30 mouse cellular contexts compared by ENCODE assay signal in the genomic region with DNA sequence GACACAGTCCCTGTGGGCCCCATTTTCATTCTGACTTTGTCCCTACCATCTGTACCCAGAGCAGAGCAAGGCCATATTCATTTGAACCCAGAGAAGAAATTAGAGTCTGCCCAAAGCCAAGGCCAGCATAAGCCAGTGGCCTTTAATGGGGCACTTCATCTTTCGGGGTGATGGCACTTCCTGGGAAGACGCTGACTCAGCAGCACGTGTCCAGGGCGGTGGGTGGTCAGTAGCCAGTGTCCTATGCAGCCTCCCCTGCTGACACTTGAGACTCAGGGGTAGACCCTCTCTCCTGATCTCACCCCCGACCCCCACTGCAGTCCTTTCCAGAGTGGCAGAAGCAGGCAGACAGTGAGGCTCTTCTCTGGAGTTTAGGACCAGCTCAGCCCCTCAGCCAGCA.
DNase-seq lines count a peak whose midpoint lies in the region; ATAC-seq and TF ChIP-seq lines count a peak whose summit lies in the region.
"Had no signal": no experiment of that assay in that cellular context is flagged by ENCODE, and none has a peak within 500 bp of the region (broad histone marks: within the 10 kb centered on the region; RNA-seq: fewer than 3 reads in every experiment).

No protein-coding gene starts in this region.

- H3K36me3 ChIP-seq in hindbrain, embryonic 11.5 days (ENCODE audit: control insufficient read depth, insufficient read depth, low read length), result no peaks in the 10 kb centered on the region
- H3K36me3 ChIP-seq in hindbrain, postnatal 0 days (ENCODE audit: insufficient read depth, low read length), result no peaks in the 10 kb centered on the region
- H3K36me3 ChIP-seq in ES-E14 (ENCODE audit: control insufficient read depth, insufficient read depth, low read length, poor library complexity, severe bottlenecking), result no peaks in the 10 kb centered on the region
- H3K36me3 ChIP-seq in hindbrain, embryonic 13.5 days, result no peaks in the 10 kb centered on the region
- no peaks in the 10 kb centered on the region for H3K36me3 ChIP-seq in neural tube, embryonic 14.5 days (ENCODE audit: control insufficient read depth, insufficient read depth, low read length)
- H3K36me3 ChIP-seq: embryonic facial prominence, embryonic 10.5 days; embryonic facial prominence, embryonic 15.5 days; G1E; heart, embryonic 13.5 days; intestine, embryonic 15.5 days; limb, embryonic 10.5 days; limb, embryonic 15.5 days; liver, embryonic 13.5 days had no signal

- H3K27me3 ChIP-seq in hindbrain, embryonic 11.5 days (ENCODE audit: control insufficient read depth, insufficient read depth, low read length), result no peaks in the 10 kb centered on the region
- H3K27me3 ChIP-seq in hindbrain, postnatal 0 days (ENCODE audit: insufficient read depth, low read length), result no peaks in the 10 kb centered on the region
- H3K27me3 ChIP-seq in hindbrain, embryonic 13.5 days, result no peaks in the 10 kb centered on the region
- H3K27me3 ChIP-seq in neural tube, embryonic 14.5 days (ENCODE audit: control insufficient read depth, insufficient read depth, low read length), result no peaks in the 10 kb centered on the region
- H3K27me3 ChIP-seq: embryonic facial prominence, embryonic 15.5 days; intestine, embryonic 15.5 days; limb, embryonic 15.5 days; liver, embryonic 13.5 days had no signal

- H3K4me2 ChIP-seq in hindbrain, embryonic 11.5 days (replicated peaks; ENCODE audit: low read depth, low read length), result no peak overlapping the region
- H3K4me2 ChIP-seq in hindbrain, postnatal 0 days (ENCODE audit: low read depth, low read length), result no peak overlapping the region
- H3K4me2 ChIP-seq in hindbrain, embryonic 13.5 days, result no peak overlapping the region
- H3K4me2 ChIP-seq in neural tube, embryonic 14.5 days (ENCODE audit: low read depth, low read length), result no peak overlapping the region
- H3K4me2 ChIP-seq: embryonic facial prominence, embryonic 15.5 days; heart, embryonic 13.5 days; intestine, embryonic 15.5 days; limb, embryonic 15.5 days; liver, embryonic 13.5 days had no signal

- 65% methylated on average over 5 of the region's 5 CpGs for WGBS in hindbrain, embryonic 11.5 days
- WGBS in hindbrain, postnatal 0 days, result 55% methylated on average over 5 of the region's 5 CpGs
- WGBS in hindbrain, embryonic 13.5 days, result 55% methylated on average over 5 of the region's 5 CpGs
- WGBS in neural tube, embryonic 14.5 days, result 60% methylated on average over 5 of the region's 5 CpGs

- H3K9ac ChIP-seq in hindbrain, embryonic 11.5 days (ENCODE audit: low read depth, low read length), result no peak overlapping the region
- no peak overlapping the region for H3K9ac ChIP-seq in hindbrain, postnatal 0 days (replicated peaks; ENCODE audit: low read length)
- no peak overlapping the region for H3K9ac ChIP-seq in ES-E14 (ENCODE audit: insufficient read depth, low read depth, low read length, poor library complexity, severe bottlenecking)
- peak overlapping the region; percentile 29 for H3K9ac ChIP-seq in hindbrain, embryonic 13.5 days
- H3K9ac ChIP-seq in neural tube, embryonic 14.5 days (replicated peaks; ENCODE audit: low read depth, low read length), result no peak overlapping the region
- H3K9ac ChIP-seq: embryonic facial prominence, embryonic 15.5 days; heart, embryonic 13.5 days; intestine, embryonic 15.5 days; limb, embryonic 15.5 days; liver, embryonic 13.5 days had no signal

- no peak for TF ChIP-seq CTCF in hindbrain, postnatal 0 days (IDR thresholded peaks at IDR 0.05; ENCODE audit: low read depth)

- H3K27ac ChIP-seq in hindbrain, embryonic 11.5 days (ENCODE audit: low read depth, low read length), result 0 out of 2 replicates have a peak overlapping the region, but pooled peaks have one; percentile 49
- no peak overlapping the region for H3K27ac ChIP-seq in hindbrain, postnatal 0 days
- H3K27ac ChIP-seq in ES-E14 (ENCODE audit: insufficient read depth, low read depth, low read length, poor library complexity, severe bottlenecking), result no peak overlapping the region
- H3K27ac ChIP-seq in hindbrain, embryonic 13.5 days, result peak overlapping the region; percentile 72
- H3K27ac ChIP-seq in neural tube, embryonic 14.5 days (ENCODE audit: low read depth, low read length), result peak overlapping the region; percentile 44; the same call in 1 of the 2 replicates
- H3K27ac ChIP-seq: embryonic facial prominence, embryonic 10.5 days; embryonic facial prominence, embryonic 15.5 days; heart, embryonic 13.5 days; intestine, embryonic 15.5 days; limb, embryonic 10.5 days; limb, embryonic 15.5 days; liver, embryonic 13.5 days had no signal

- no peak for DNase-seq in hindbrain, embryonic 11.5 days (ENCODE audit: low spot score)
- DNase-seq in hindbrain, postnatal 0 days (ENCODE audit: low spot score), result no peak
- DNase-seq in ES-E14 (ENCODE audit: low read depth, low spot score), result no peak
- DNase-seq in layer of hippocampus, adult 18-20 months (ENCODE audit: low spot score in 2 of 2), result no peak
- no peak for DNase-seq in c-Kit-positive CD71-positive TER-119-positive erythroid progenitor cells, embryonic 14.5 days (ENCODE audit: low spot score)
- DNase-seq: B cell, adult 2 months; cerebellum, adult 8-10 months; gastrocnemius, postnatal 36 days; heart, postnatal 10 days; kidney, adult 2 months; kidney, postnatal 36 days; liver, embryonic 13.5 days; lung, adult 18-20 months; lung, postnatal 4 days; spleen, adult 18-20 months; thymus, adult 18-20 months; thymus, postnatal 25 days had no signal

- no peaks in the 10 kb centered on the region for H3K9me3 ChIP-seq in hindbrain, embryonic 11.5 days (ENCODE audit: control insufficient read depth, low read length)
- no peaks in the 10 kb centered on the region for H3K9me3 ChIP-seq in hindbrain, postnatal 0 days (ENCODE audit: low read length)
- H3K9me3 ChIP-seq in ES-E14 (ENCODE audit: control insufficient read depth, insufficient read depth, low read depth, low read length), result no peaks in the 10 kb centered on the region
- H3K9me3 ChIP-seq in hindbrain, embryonic 13.5 days, result no peaks in the 10 kb centered on the region
- no peaks in the 10 kb centered on the region for H3K9me3 ChIP-seq in neural tube, embryonic 14.5 days (ENCODE audit: control insufficient read depth, low read length)
- H3K9me3 ChIP-seq: embryonic facial prominence, embryonic 10.5 days; embryonic facial prominence, embryonic 15.5 days; heart, embryonic 13.5 days; intestine, embryonic 15.5 days; limb, embryonic 10.5 days; limb, embryonic 15.5 days; liver, embryonic 13.5 days had no signal

- in situ Hi-C loops in ES-E14 (cut with MboI; ENCODE audit: low sequenced_read_pairs in 2 of 2, unreplicated experiment in 2 of 2), result no loop called here

- H3K4me1 ChIP-seq in hindbrain, embryonic 11.5 days (replicated peaks; ENCODE audit: control insufficient read depth, insufficient read depth, low read length), result no peaks in the 10 kb centered on the region
- H3K4me1 ChIP-seq in hindbrain, postnatal 0 days (ENCODE audit: insufficient read depth, low read length), result no peaks in the 10 kb centered on the region
- H3K4me1 ChIP-seq in ES-E14 (ENCODE audit: control insufficient read depth in 2 of 2, insufficient read depth in 2 of 2, low read length in 2 of 2, poor library complexity in 1 of 2), result peaks cover 0 to 2% of the 10 kb centered on the region in 2 experiments; a peak in 1 of 4 replicates
- H3K4me1 ChIP-seq in hindbrain, embryonic 13.5 days (replicated peaks), result peaks cover 39% of the 10 kb centered on the region
- H3K4me1 ChIP-seq in neural tube, embryonic 14.5 days (ENCODE audit: control insufficient read depth, insufficient read depth, low read length), result peaks cover 16% of the 10 kb centered on the region; the same call in 1 of the 2 replicates
- H3K4me1 ChIP-seq: embryonic facial prominence, embryonic 15.5 days; heart, embryonic 13.5 days; intestine, embryonic 15.5 days; limb, embryonic 15.5 days; liver, embryonic 13.5 days; megakaryocyte, embryonic 14.5 days had no signal

- no peak overlapping the region for H3K4me3 ChIP-seq in hindbrain, embryonic 11.5 days (ENCODE audit: low read depth, low read length)
- H3K4me3 ChIP-seq in hindbrain, postnatal 0 days (ENCODE audit: low read length), result no peak overlapping the region
- H3K4me3 ChIP-seq in ES-E14 (ENCODE audit: insufficient read depth in 1 of 2, low read depth in 1 of 2, low read length in 2 of 2, poor library complexity in 1 of 2, severe bottlenecking in 1 of 2), result no peak overlapping the region
- no peak overlapping the region for H3K4me3 ChIP-seq in hindbrain, embryonic 13.5 days
- no peak overlapping the region for H3K4me3 ChIP-seq in neural tube, embryonic 14.5 days (ENCODE audit: low read depth, low read length)
- H3K4me3 ChIP-seq: embryonic facial prominence, embryonic 10.5 days; embryonic facial prominence, embryonic 15.5 days; heart, embryonic 13.5 days; intestine, embryonic 15.5 days; limb, embryonic 10.5 days; limb, embryonic 15.5 days; liver, embryonic 13.5 days; megakaryocyte, embryonic 14.5 days had no signal

- ATAC-seq in hindbrain, embryonic 11.5 days (ENCODE audit: low FRiP score), result no peak
- ATAC-seq in hindbrain, postnatal 0 days, result no peak
- ATAC-seq in hindbrain, embryonic 13.5 days (ENCODE audit: low FRiP score), result no peak
- ATAC-seq in neural tube, embryonic 14.5 days (ENCODE audit: low read depth), result 0 out of 2 replicates have a peak, but pooled peaks have one; percentile 14
- ATAC-seq: forebrain, embryonic 14.5 days; intestine, embryonic 15.5 days; lung, postnatal 0 days; Patski had no signal

TF ChIP-seq in ES-E14, 5 proteins besides CTCF, POLR2A, EP300 and RAD21:
- TF ChIP-seq MAFK (IDR thresholded peaks at IDR 0.05; ENCODE audit: insufficient read depth, low read depth, low read length), result peak; percentile 67
- TF ChIP-seq CHD2 (IDR thresholded peaks at IDR 0.05; ENCODE audit: low read depth, low read length), result no peak

Comparison
In these comparisons a context has a peak if more than half of its experiments do, and no peak if none do; other contexts are left out.
1. H3K27ac ChIP-seq: peak in hindbrain, embryonic 11.5 days (single experiment), hindbrain, embryonic 13.5 days (single experiment) and neural tube, embryonic 14.5 days (single experiment); none in hindbrain, postnatal 0 days (single experiment) and ES-E14 (single experiment).